Mouse (Mus musculus) neural tube, embryonic 11.5 days (tissue): Measurements from ENCODE around the gene Gm20388. TPM values are rescaled to one million over a fixed set of nuclear protein-coding genes. Genes with fewer than 3 reads are reported as not detected.

Experiments
- ATAC-seq: fragments of 200-750 bp; cut with Nextera tagmentation; 2 replicates; pipeline ENCODE4 v1.8.0; 2017; ENCODE audit warnings: moderate number of reproducible peaks, mild to moderate bottlenecking, moderate TSS enrichment, moderate library complexity; ENCODE audit not compliant: insufficient read depth, low FRiP score, low TSS enrichment
- DNase-seq: peaks from one replicate; pipeline ENCODE4 v3.0.0-alpha.2; 2015; ENCODE audit warnings: low spot score
- H3K27ac ChIP-seq: fragments of 300-500 bp; sonication (generic); 2 replicates; pipeline ENCODE4 v1.5.1; 2014; ENCODE audit warnings: low read depth, mild to moderate bottlenecking, low read length
- H3K27me3 ChIP-seq: fragments of 300-500 bp; sonication (generic); 2 replicates; pipeline ENCODE4 v1.6.1; 2014; ENCODE audit warnings: mild to moderate bottlenecking, low read length, mixed read lengths; ENCODE audit not compliant: control insufficient read depth, insufficient read depth
- H3K36me3 ChIP-seq: fragments of 300-500 bp; sonication (generic); 2 replicates; pipeline ENCODE4 v1.6.1; 2014; ENCODE audit warnings: mild to moderate bottlenecking, low read length, moderate library complexity, mixed read lengths; ENCODE audit not compliant: control insufficient read depth, insufficient read depth
- H3K4me1 ChIP-seq: fragments of 300-500 bp; sonication (generic); 2 replicates; pipeline ENCODE4 v1.6.1; 2014; ENCODE audit warnings: low read length, mixed read lengths; ENCODE audit not compliant: control insufficient read depth, insufficient read depth
- H3K4me2 ChIP-seq: fragments of 300-500 bp; sonication (generic); 2 replicates; pipeline ENCODE4 v1.6.1; 2014; ENCODE audit warnings: low read depth, mild to moderate bottlenecking, moderate library complexity
- H3K4me3 ChIP-seq: fragments of 300-500 bp; sonication (generic); 2 replicates; pipeline ENCODE4 v1.5.1; 2014; ENCODE audit warnings: low read depth, low read length
- H3K9ac ChIP-seq: fragments of 300-500 bp; sonication (generic); 2 replicates; pipeline ENCODE4 v1.6.1; 2014; ENCODE audit warnings: mild to moderate bottlenecking, low read length
- H3K9me3 ChIP-seq: fragments of 300-500 bp; sonication (generic); 2 replicates; pipeline ENCODE4 v1.6.1; 2016; ENCODE audit warnings: low read length; ENCODE audit not compliant: control insufficient read depth
- WGBS: fragments of 180-500 bp; shearing (Covaris S2); extraction: QIAGEN DNeasy Blood & Tissue Kit; methylation state at CpG from one replicate; pipeline ENCODE4 v1.1.7; 2014; 5-methylcytosine and 5-hydroxymethylcytosine counted together
- polyA plus RNA-seq: library from polyadenylated mRNA; unstranded; fragments of >200 nt; fragmentation: Nextera tagmentation; extraction: Ambion mirVana; gene quantifications from 2 replicates; pipeline ENCODE4 v1.2.1, GENCODE M21; 2014

The Gm20388 gene
- polyA plus RNA-seq, 1 experiment from 2014 or later, result not detected

GRCm38 (mm10) chr8:122124326-122124725 lies 2213.7 kb downstream of the Gm20388 start:
- Histone ChIP-seq H3K4me1 (no peaks in the 10 kb centered on the region), H3K27ac (no peak overlapping the region), H3K4me2 (no peak overlapping the region), H3K9ac (no peak overlapping the region), H3K4me3 (no peak overlapping the region), H3K9me3 (no peaks in the 10 kb centered on the region), H3K27me3 (no peaks in the 10 kb centered on the region), H3K36me3 (no peaks in the 10 kb centered on the region)
- 89% methylated on average over 3 of the region's 3 CpGs for WGBS
- no peak for ATAC-seq
- no peak for DNase-seq

GRCm38 (mm10) chr8:122126659-122127058 lies 2216.0 kb downstream of the Gm20388 start:
- Histone ChIP-seq H3K9ac (no peak overlapping the region; the same call in 1 of the 2 replicates), H3K4me3 (no peak overlapping the region), H3K4me1 (no peaks in the 10 kb centered on the region), H3K9me3 (no peaks in the 10 kb centered on the region), H3K36me3 (no peaks in the 10 kb centered on the region), H3K4me2 (no peak overlapping the region), H3K27ac (no peak overlapping the region), H3K27me3 (no peaks in the 10 kb centered on the region)
- DNase-seq (no peak), ATAC-seq (no peak)
- WGBS, result 80% methylated on average over 8 of the region's 8 CpGs

- WGBS, result 84% methylated on average over 3 of the region's 3 CpGs
- Histone ChIP-seq H3K27ac (no peak overlapping the region), H3K9me3 (no peaks in the 10 kb centered on the region), H3K36me3 (no peaks in the 10 kb centered on the region), H3K4me1 (no peaks in the 10 kb centered on the region), H3K9ac (no peak overlapping the region), H3K4me3 (no peak overlapping the region), H3K27me3 (no peaks in the 10 kb centered on the region), H3K4me2 (no peak overlapping the region)
- DNase-seq (no peak), ATAC-seq (no peak)
Measured at GRCm38 (mm10) chr8:122134121-122134529, 2223.5 kb downstream of the Gm20388 start.

GRCm38 (mm10) chr8:122135494-122135893 lies 2224.9 kb downstream of the Gm20388 start:
- no peak overlapping the region for H3K4me3 ChIP-seq
- H3K9ac ChIP-seq, result no peak overlapping the region
- no peaks in the 10 kb centered on the region for H3K9me3 ChIP-seq
- H3K36me3 ChIP-seq, result no peaks in the 10 kb centered on the region
- no peaks in the 10 kb centered on the region for H3K4me1 ChIP-seq
- no peak for ATAC-seq
- DNase-seq, result no peak
- 68% methylated on average over 5 of the region's 5 CpGs for WGBS
- no peak overlapping the region for H3K4me2 ChIP-seq
- no peak overlapping the region for H3K27ac ChIP-seq
- H3K27me3 ChIP-seq, result no peaks in the 10 kb centered on the region

- Histone ChIP-seq H3K36me3 (no peaks in the 10 kb centered on the region), H3K4me3 (no peak overlapping the region), H3K4me1 (no peaks in the 10 kb centered on the region), H3K27ac (no peak overlapping the region), H3K4me2 (no peak overlapping the region), H3K27me3 (no peaks in the 10 kb centered on the region), H3K9me3 (no peaks in the 10 kb centered on the region), H3K9ac (no peak overlapping the region)
- ATAC-seq, result no peak
- 36% methylated on average over 5 of the region's 5 CpGs for WGBS
- peak; percentile 70 for DNase-seq
Measured at GRCm38 (mm10) chr8:122139784-122140183, 2229.1 kb downstream of the Gm20388 start.

- no peak for DNase-seq
- H3K9ac ChIP-seq, result no peak overlapping the region
- no peak for ATAC-seq
- H3K4me1 ChIP-seq, result no peaks in the 10 kb centered on the region
- H3K4me3 ChIP-seq, result no peak overlapping the region
- H3K4me2 ChIP-seq, result no peak overlapping the region
- no peaks in the 10 kb centered on the region for H3K36me3 ChIP-seq
- no peaks in the 10 kb centered on the region for H3K27me3 ChIP-seq
- WGBS, result 79% methylated on average over 4 of the region's 4 CpGs
- no peaks in the 10 kb centered on the region for H3K9me3 ChIP-seq
- no peak overlapping the region for H3K27ac ChIP-seq
Measured at GRCm38 (mm10) chr8:122140411-122140810, 2229.8 kb downstream of the Gm20388 start.

- Histone ChIP-seq H3K9ac (no peak overlapping the region), H3K4me2 (no peak overlapping the region), H3K4me1 (no peaks in the 10 kb centered on the region), H3K36me3 (no peaks in the 10 kb centered on the region), H3K9me3 (no peaks in the 10 kb centered on the region), H3K27ac (no peak overlapping the region), H3K27me3 (no peaks in the 10 kb centered on the region), H3K4me3 (no peak overlapping the region)
- ATAC-seq, result no peak
- no peak for DNase-seq
- 91% methylated on average over 4 of the region's 4 CpGs for WGBS
Measured at GRCm38 (mm10) chr8:122142428-122142827, 2231.8 kb downstream of the Gm20388 start.

- WGBS, result 96% methylated on average over 1 of the region's 1 CpGs
- ATAC-seq, result no peak
- H3K27ac ChIP-seq, result no peak overlapping the region
- H3K4me3 ChIP-seq, result no peak overlapping the region
- DNase-seq, result no peak
- H3K9ac ChIP-seq, result no peak overlapping the region
- no peaks in the 10 kb centered on the region for H3K36me3 ChIP-seq
- no peaks in the 10 kb centered on the region for H3K9me3 ChIP-seq
- H3K27me3 ChIP-seq, result no peaks in the 10 kb centered on the region
- H3K4me1 ChIP-seq, result no peaks in the 10 kb centered on the region
- no peak overlapping the region for H3K4me2 ChIP-seq
Measured at GRCm38 (mm10) chr8:122143231-122143630, 2232.6 kb downstream of the Gm20388 start.

- Histone ChIP-seq H3K4me1 (no peaks in the 10 kb centered on the region), H3K4me3 (no peak overlapping the region), H3K36me3 (no peaks in the 10 kb centered on the region), H3K27ac (no peak overlapping the region), H3K9me3 (no peaks in the 10 kb centered on the region), H3K9ac (no peak overlapping the region), H3K4me2 (no peak overlapping the region), H3K27me3 (no peaks in the 10 kb centered on the region)
- DNase-seq, result no peak
- 77% methylated on average over 11 of the region's 11 CpGs for WGBS
- no peak for ATAC-seq
Measured at GRCm38 (mm10) chr8:122144729-122145311, 2234.2 kb downstream of the Gm20388 start.
